Mouse (Mus musculus) layer of hippocampus, postnatal 36 days (tissue): ENCODE measurements around the gene Thoc3. TPM values are rescaled to one million over a fixed set of nuclear protein-coding genes. Genes with fewer than 3 reads are reported as not detected.

Experiments used
- DNase-seq, 2 experiments: peaks; one replicate each; pipeline ENCODE4 v3.0.0; 2022
- total RNA-seq, 2 experiments: library from RNA; stranded (reverse); gene quantifications; 2 replicates each; pipeline ENCODE4 v1.2.3; 2021

The Thoc3 gene
- total RNA-seq, 2 experiments from 2014 or later: 35.7 to 36.7 TPM

- no peak for DNase-seq
Observed at GRCm38 (mm10) chr13:54439912-54440311, 28.7 kb downstream of the Thoc3 start.

GRCm38 (mm10) chr13:54438814-54439213 lies 29.8 kb downstream of the Thoc3 start:
- no peak for DNase-seq

DNA sequence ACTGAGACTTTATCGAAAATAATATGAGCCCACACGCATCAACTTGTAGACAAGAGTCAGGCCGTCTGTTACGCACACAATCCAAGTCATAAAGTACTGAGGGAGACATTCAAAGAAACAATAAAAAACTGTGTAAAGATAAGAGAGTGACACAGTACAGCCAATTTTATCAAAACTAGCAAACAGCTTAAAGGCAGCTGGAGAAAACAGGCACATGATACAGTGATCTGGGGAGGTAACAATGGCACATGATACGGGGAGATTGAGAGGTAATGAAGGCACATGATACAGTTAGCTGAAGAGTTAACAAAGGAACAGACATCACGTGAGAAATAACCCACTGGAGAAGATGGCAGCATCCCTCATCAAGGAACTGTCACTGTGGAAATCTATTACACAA lies 31.6 kb downstream of the Thoc3 start:
- DNase-seq: no peak

GRCm38 (mm10) chr13:54436666-54437065 lies 32.0 kb downstream of the Thoc3 start:
- DNase-seq: no peak

DNA sequence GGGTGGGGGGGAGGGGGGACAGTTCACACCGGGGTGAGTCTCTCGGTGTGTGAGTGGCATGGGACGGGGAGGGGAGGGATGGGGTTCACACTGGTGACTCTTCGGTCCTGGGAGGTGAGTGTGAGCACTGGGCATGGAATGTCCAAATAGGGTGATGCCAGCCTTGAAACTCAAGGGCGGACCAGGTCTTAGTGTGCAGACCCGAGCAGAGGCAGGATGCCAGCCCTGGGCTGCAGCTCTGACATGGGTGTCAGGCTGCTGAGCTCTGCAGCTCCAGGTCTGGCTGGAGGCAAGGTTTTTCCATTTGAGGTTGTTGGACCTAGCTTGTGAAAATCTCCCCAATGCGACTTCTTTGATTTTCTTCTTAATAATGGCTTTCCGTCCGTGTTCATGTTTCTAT lies 37.5 kb downstream of the Thoc3 start:
- DNase-seq: no peak

DNA sequence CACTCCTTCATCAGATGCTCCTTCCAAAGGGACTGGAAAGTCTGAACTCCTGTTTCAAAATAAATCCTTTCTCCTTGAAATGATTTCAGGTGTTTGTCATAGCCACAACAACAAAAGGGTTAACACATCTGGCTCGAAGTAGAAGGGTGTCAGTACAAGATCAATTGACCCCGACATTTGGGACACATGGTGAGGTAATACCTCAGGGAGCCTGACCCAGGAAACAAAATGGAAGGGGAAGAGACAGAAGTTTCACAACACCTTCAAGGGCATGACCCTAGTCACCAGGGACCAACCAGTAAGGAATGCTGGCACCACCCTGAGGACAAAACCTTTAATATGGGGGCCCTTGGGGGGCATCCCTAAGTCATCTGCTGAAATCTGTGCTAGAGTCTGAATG lies 38.6 kb downstream of the Thoc3 start:
- no peak for DNase-seq

DNA sequence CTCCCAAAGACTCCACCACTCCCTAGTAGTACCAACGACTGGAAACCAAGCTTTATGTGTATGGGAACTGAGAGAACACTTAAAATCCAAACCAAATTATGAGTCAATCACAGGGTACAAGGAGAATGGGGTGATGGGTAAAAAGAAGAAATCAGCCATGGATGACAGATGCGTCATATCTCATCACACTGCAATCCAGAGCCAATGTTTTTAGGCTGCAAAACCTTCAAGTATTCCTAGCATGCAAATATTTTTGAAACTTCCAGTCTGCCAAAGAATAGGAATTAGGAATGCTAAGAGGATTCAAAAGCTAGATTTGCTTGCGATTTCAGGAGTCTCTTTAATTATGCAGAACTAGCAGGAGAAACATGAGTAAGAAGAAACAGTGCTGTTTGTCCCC lies 39.9 kb downstream of the Thoc3 start:
- DNase-seq: no peak

DNA sequence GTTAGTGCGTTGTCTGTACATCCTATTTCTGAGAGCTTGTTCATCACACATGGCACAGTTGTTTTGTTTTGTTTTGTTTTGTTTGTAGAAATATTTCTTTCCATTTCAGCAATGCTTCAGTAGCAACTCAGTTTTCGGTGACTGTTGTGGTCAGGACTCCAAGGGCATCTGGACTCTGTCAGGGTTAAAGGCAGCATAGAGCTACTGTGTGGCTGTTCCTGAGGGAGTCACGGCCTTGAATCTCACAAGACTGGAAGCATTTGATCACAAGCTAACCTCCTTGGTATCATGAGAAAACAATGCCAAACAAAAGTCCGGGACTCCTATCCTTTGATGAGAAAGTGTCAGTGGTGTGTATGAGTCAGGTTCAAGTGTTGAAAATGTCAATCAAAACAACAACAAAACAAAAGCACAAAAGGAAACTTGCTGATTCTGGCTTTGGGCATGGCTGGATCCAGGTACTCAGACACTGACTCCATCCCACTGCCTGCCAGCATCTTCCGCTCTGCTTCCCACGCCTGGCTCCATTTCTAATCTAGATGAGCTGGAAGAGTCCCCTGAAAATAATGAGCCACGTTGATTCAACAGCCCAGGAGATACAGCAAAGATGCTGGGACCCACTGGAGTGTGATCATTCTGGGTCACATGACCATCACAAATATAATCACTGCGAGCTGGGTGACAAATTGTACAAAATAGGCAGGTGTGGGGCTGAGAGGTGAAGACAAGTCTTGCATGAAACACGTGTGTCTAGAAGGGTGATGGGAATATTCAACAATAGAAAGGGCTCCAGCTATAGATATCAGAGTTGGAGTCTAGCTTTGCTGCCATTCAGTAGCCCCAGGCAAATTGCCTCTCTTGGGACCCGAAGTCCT lies 41.6 kb downstream of the Thoc3 start:
- DNase-seq: no peak

- no peak for DNase-seq
Observed at GRCm38 (mm10) chr13:54425269-54425668, 43.4 kb downstream of the Thoc3 start.

DNA sequence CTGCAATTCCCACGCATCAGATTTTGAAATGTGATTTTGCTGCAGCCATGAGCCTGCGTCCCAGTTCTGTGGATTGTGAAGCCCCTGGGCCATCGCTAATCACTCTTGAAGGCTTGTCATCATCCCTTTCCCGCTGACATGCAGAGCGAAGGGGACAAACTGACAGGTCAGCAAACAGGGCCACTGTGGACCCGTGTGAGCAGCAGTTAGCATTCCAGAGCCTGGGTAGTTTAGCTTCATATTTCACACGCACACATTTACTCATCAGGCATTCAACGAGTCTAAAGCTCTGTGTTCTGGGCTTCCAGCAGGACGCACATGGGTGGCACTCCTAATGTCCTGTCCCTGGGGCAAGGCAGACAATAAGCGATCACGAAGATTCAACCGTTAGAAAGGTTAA lies 48.4 kb downstream of the Thoc3 start:
- no peak for DNase-seq

- peak; percentile 42 to 48 for DNase-seq
Observed at GRCm38 (mm10) chr13:54418781-54419327, 49.8 kb downstream of the Thoc3 start.

DNA sequence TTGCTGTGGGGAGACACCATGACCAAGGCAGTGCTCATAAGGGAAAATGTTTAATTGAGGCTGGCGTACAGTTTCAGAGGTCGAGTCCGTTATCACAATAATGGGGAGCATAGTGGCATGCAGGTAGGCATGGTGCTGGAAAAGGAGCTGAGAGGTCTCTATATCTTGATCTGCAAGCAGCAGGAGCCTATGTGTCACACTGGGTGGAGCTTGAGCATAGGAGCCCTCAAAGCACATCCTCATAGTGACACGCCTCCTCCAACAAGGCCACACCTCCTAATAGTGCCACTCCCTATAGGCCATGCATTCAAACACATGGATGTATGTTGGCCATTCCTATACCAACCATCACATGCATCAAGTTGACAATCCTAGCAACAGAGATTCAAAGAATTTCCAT lies 53.6 kb downstream of the Thoc3 start:
- DNase-seq: no peak

DNA sequence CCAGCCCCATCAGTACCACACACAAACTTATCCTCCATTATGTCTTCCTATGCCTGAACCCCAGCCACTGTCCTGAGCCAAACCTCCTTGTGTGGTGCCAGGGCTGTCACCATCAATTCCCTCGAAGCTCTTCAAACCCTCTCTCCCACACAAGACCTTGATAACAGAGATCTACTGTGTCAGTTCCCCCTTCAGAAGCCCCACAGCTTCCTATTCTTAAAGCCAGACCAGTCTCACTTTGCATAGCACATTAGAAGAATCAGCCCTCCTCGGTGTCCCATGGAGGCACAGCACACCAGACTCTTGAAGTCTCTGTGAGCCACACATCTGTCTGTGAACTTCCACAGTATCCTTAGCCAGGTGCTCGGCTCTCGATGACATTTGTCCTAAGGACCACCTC lies 55.9 kb downstream of the Thoc3 start:
- no peak for DNase-seq

DNA sequence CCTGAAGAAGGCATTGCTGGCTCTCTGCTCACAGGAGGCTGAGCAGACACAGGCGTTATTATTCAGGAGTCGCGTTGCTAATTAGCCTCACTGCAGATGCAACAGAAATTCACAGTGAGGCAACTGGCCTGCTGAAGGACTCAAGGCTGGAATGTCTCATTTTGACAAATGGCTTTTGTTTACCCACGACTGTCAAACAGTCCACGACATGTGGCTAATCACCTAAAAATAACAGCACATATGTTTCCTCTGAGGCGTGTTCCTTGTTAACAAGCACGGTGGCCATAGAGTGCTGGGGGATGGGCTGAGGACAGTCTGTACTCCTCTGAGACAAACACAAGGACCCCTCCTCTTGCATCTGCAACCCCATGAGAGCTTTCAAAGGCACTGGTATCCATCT lies 56.4 kb downstream of the Thoc3 start:
- no peak for DNase-seq

- no peak for DNase-seq
Observed at GRCm38 (mm10) chr13:54411656-54412055, 57.0 kb downstream of the Thoc3 start.

Other genes starting within 250 kb of the Thoc3 start
- 100 to 1,000 TPM; 968 to 982 TPM for gene Cplx2, start 97.5 kb downstream of the Thoc3 start, total RNA-seq
- gene Simc1, start 34.9 kb upstream of the Thoc3 start, total RNA-seq: 10 to 100 TPM; 17.4 to 18.2 TPM
- 100 to 1,000 TPM; 155 to 156 TPM for gene 4833439L19Rik, start 96.6 kb upstream of the Thoc3 start, total RNA-seq
- 10 to 100 TPM; 35.2 to 36.2 TPM for gene Arl10, start 106.2 kb upstream of the Thoc3 start, total RNA-seq
- gene Nop16, start 121.2 kb upstream of the Thoc3 start, total RNA-seq: 10 to 100 TPM; 25.6 to 28.0 TPM
- 100 to 1,000 TPM; 169 to 175 TPM for gene Higd2a, start 121.4 kb upstream of the Thoc3 start, total RNA-seq
- 100 to 1,000 TPM; 261 to 274 TPM for gene Cltb, start 142.5 kb upstream of the Thoc3 start, total RNA-seq
- gene Faf2, start 152.9 kb upstream of the Thoc3 start, total RNA-seq: 10 to 100 TPM; 61.3 to 61.6 TPM
- gene Rnf44, start 225.1 kb upstream of the Thoc3 start, total RNA-seq: 100 to 1,000 TPM; 157 to 161 TPM
- under 1 TPM in 1 of 2 experiments, not detected in 1; 0.22 TPM for gene Cdhr2, start 232.6 kb upstream of the Thoc3 start, total RNA-seq